Mouse (Mus musculus) cerebellum, postnatal 25 days (tissue): Measurements from ENCODE around the gene Shisal1.

ENCODE experiments used
- DNase-seq, 2 experiments: peaks; one replicate each; pipeline ENCODE4 v3.0.0; 2021; ENCODE audit warnings: mixed read lengths in 2 of 2

The Shisal1 gene

GRCm38 (mm10) chr15:84446997-84447396 lies at the start of gene Shisal1:
Shisal1 (minus strand) TSS chr15:84447097.
- no peak for DNase-seq

- DNase-seq = no peak
Observed at GRCm38 (mm10) chr15:84490486-84490885, 43.6 kb upstream of the Shisal1 start.

GRCm38 (mm10) chr15:84484255-84484654 lies 37.4 kb upstream of the Shisal1 start:
- no peak for DNase-seq

GRCm38 (mm10) chr15:84483622-84484021 lies 36.7 kb upstream of the Shisal1 start:
- no peak for DNase-seq

- DNase-seq = no peak
Observed at GRCm38 (mm10) chr15:84481259-84481877, 34.5 kb upstream of the Shisal1 start.

GRCm38 (mm10) chr15:84469391-84469790 lies 22.5 kb upstream of the Shisal1 start:
- DNase-seq = no peak

- no peak for DNase-seq
Observed at GRCm38 (mm10) chr15:84467761-84468160, 20.9 kb upstream of the Shisal1 start.

GRCm38 (mm10) chr15:84466458-84467267 lies 19.8 kb upstream of the Shisal1 start:
- DNase-seq = no peak

GRCm38 (mm10) chr15:84461429-84461828 lies 14.5 kb upstream of the Shisal1 start:
- DNase-seq = no peak

GRCm38 (mm10) chr15:84458983-84459382 lies 12.1 kb upstream of the Shisal1 start:
- DNase-seq = no peak

GRCm38 (mm10) chr15:84455286-84455685 lies 8.4 kb upstream of the Shisal1 start:
- no peak for DNase-seq

GRCm38 (mm10) chr15:84453091-84453490 lies 6.2 kb upstream of the Shisal1 start:
- no peak for DNase-seq

- DNase-seq = peak; percentile 73 to 83
Observed at GRCm38 (mm10) chr15:84450441-84451183, 3.7 kb upstream of the Shisal1 start.

- peak; percentile 26 to 51 for DNase-seq
Observed at GRCm38 (mm10) chr15:84445812-84446716, 833 bp downstream of the Shisal1 start.

GRCm38 (mm10) chr15:84444181-84444580 lies 2.7 kb downstream of the Shisal1 start:
- peak in 1 of 2 experiments; percentile 22 for DNase-seq

- no peak for DNase-seq
Observed at GRCm38 (mm10) chr15:84443631-84444030, 3.3 kb downstream of the Shisal1 start.

GRCm38 (mm10) chr15:84441682-84442315 lies 5.1 kb downstream of the Shisal1 start:
- DNase-seq = peak in 1 of 2 experiments; percentile 40

- no peak for DNase-seq
Observed at GRCm38 (mm10) chr15:84440820-84441219, 6.1 kb downstream of the Shisal1 start.

- peak in 1 of 2 experiments; percentile 25 for DNase-seq
Observed at GRCm38 (mm10) chr15:84433586-84434185, 13.2 kb downstream of the Shisal1 start.

GRCm38 (mm10) chr15:84430482-84430881 lies 16.4 kb downstream of the Shisal1 start:
- DNase-seq = no peak

GRCm38 (mm10) chr15:84427624-84428023 lies 19.3 kb downstream of the Shisal1 start:
- DNase-seq = peak; percentile 68 to 81
